Comparison of ENCODE assay signal across 21 mouse cellular contexts in the genomic region with DNA sequence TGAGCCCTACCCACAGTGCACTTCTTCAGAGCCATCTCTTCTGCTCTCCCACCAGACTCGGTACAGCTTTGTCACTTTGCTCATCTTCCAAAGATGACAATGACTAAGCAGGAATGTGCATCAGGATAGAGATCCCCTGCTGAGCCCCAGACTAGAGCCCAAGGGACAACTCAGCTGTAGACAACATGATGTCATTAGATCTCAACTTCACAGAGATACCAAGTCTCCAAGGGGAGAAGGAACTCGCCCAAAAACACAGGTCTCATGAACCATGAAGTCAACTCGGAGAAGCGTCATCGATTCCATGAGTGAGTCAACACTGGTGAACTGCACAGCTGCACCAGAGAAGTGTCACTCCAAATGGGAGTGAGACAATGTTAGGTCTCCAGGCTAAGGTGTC.
A peak's percentile ranks its signal among the peaks of the same experiment; 100 is the strongest.
DNase-seq lines count a peak whose midpoint lies in the region; TF ChIP-seq lines count a peak whose summit lies in the region.
"Had no signal": no experiment of that assay in that cellular context is flagged by ENCODE, and none has a peak within 500 bp of the region (broad histone marks: within the 10 kb centered on the region; RNA-seq: fewer than 3 reads in every experiment).

No protein-coding gene starts in this region.

- no peaks in the 10 kb centered on the region for H3K79me3 ChIP-seq in C2C12 (ENCODE audit: low read depth)

- intact Hi-C loops in left cerebral cortex, postnatal 4 days (cut with DNase I): no loop called here

- DNase-seq in Muller cell, postnatal 12 days (ENCODE audit: inconsistent ontology term): peak; percentile 41
- DNase-seq in R1 (ENCODE audit: low read depth, low spot score): peak; percentile 14
- DNase-seq in left cerebral cortex, postnatal 4 days: no peak
- DNase-seq in thymus, postnatal 36 days: no peak
- DNase-seq: adrenal gland, adult 2 months; adrenal gland, postnatal 10 days; adrenal gland, postnatal 25 days; cerebellum, adult 11 months; cerebellum, adult 18-20 months; cerebellum, adult 8-10 months; cerebellum, adult 9-11 months; cerebellum, postnatal 14 days; cerebellum, postnatal 36 days; embryo, embryonic 11 days had no signal

- H3K36me3 ChIP-seq in C2C12 (ENCODE audit: control insufficient read depth, insufficient read depth): no peaks in the 10 kb centered on the region
- H3K36me3 ChIP-seq: embryonic facial prominence, embryonic 13.5 days; embryonic facial prominence, embryonic 15.5 days; forebrain, embryonic 10.5 days; forebrain, embryonic 12.5 days; G1E had no signal

- TF ChIP-seq CTCF in C2C12 (IDR thresholded peaks at IDR 0.05; ENCODE audit: control insufficient read depth, insufficient read depth, insufficient read length): no peak

- H3K27me3 ChIP-seq in C2C12 (ENCODE audit: control insufficient read depth, insufficient read depth, insufficient read length): no peaks in the 10 kb centered on the region
- H3K27me3 ChIP-seq: embryonic facial prominence, embryonic 13.5 days; embryonic facial prominence, embryonic 15.5 days; forebrain, embryonic 12.5 days had no signal

- no peaks in the 10 kb centered on the region for H3K79me2 ChIP-seq in C2C12 (ENCODE audit: control insufficient read depth, insufficient read depth)

- H3K4me3 ChIP-seq in C2C12 (ENCODE audit: insufficient read depth, poor library complexity, severe bottlenecking): no peak overlapping the region
- H3K4me3 ChIP-seq: embryonic facial prominence, embryonic 13.5 days; embryonic facial prominence, embryonic 15.5 days; erythroblast, embryonic 14.5 days; forebrain, embryonic 10.5 days; forebrain, embryonic 12.5 days had no signal

- H3ac ChIP-seq in C2C12 (ENCODE audit: control insufficient read depth, insufficient read length, low read depth): no peak overlapping the region

TF ChIP-seq in C2C12, 6 proteins besides CTCF, POLR2A, EP300 and RAD21:
- TF ChIP-seq USF1 (IDR thresholded peaks at IDR 0.05; ENCODE audit: low read depth): no peak
- TF ChIP-seq MYOD1 (IDR thresholded peaks at IDR 0.05; ENCODE audit: control insufficient read depth, insufficient read length, low read depth): peak; percentile 45
- TF ChIP-seq FOSL1 (IDR thresholded peaks at IDR 0.05; ENCODE audit: insufficient read depth, low read length, poor library complexity, severe bottlenecking): no peak

Comparison
In these comparisons a context has a peak if more than half of its experiments do, and no peak if none do; other contexts are left out.
1. DNase-seq: peak in Muller cell, postnatal 12 days (single experiment) and R1 (single experiment); none in left cerebral cortex, postnatal 4 days (single experiment) and thymus, postnatal 36 days (0 of 2).